Mouse (Mus musculus) frontal cortex, postnatal 10 days (tissue): Measurements from ENCODE around the gene Tob1.

Experiments
- DNase-seq, 2 experiments: peaks; one replicate each; pipeline ENCODE4 v3.0.0; 2022; ENCODE audit warnings: low spot score in 2 of 2, mixed read lengths in 1 of 2

Tob1 gene

DNA sequence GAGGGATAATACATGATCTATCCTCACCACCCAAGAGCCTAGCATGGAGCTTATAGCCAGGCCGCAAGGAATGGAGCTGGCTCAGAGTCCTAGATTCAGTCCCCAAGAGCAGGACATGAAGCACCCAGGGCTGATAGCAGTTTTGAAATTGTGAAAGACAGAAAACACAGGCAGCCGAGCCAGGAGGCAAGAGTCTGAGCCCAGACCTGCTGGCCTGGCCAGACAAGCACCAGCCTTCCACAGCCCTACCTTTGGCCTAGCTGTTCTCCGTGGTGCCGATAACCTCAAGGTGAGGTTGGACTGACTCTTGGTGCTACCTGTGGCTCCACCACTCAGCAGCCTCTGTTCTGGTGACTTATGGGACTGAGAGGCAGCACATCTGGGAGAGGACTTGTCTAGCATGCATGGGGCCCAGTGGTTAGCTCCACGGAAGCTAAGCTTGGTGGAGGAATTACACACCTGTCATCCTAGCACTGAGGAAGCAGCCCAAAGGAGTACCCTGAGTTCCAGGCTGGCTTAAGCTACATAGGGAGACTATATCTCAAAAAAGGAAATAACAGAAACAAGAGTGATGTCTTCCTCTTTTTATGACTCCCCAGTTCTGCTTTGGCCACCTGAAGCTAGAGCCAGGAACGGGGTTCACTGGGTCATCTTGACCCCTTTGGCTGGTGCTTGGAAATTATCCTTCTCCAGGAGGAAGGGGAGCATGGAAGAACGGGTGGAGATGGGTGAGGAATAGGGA is 12.7 kb upstream of the Tob1 start:
- DNase-seq = no peak

DNA sequence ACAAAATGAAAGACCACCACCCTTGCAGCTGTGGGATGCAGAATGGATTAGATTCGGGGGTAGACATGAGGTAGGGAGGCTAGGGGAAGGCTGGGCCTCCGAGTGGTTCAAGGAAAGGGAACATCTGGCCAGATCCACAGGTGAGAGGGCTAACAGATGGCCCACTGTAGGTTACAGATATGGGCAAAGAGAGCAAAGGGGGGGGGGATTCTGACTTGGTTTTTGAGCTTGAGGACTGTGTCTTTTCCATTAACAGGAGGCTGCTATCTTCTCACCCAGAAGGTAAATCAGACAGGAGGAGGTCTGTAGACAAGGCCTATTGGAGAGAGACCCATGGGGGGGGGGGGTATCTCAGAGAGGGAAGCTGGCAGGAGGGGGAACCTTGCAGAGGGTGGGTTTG is 11.5 kb upstream of the Tob1 start:
- DNase-seq = no peak

DNA sequence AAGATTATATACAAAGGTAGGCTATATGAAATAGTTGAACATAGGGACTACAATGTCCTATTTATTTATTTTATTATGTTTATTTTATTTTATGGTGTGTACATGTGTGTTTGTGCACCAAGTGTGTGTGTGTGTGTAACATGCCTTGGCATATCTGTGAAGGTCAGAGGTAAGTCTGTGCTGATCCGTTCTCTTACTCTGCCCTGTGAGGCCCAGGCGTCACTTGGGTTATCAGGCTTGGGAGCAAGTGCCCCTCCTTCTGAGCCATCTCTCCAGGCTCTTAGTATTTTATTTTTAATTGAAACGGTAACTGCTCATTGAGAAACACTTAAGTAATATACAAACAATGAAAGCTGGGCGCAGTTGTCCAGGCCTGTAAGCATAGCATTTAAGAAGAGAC is 10.8 kb upstream of the Tob1 start:
- DNase-seq = no peak

DNA sequence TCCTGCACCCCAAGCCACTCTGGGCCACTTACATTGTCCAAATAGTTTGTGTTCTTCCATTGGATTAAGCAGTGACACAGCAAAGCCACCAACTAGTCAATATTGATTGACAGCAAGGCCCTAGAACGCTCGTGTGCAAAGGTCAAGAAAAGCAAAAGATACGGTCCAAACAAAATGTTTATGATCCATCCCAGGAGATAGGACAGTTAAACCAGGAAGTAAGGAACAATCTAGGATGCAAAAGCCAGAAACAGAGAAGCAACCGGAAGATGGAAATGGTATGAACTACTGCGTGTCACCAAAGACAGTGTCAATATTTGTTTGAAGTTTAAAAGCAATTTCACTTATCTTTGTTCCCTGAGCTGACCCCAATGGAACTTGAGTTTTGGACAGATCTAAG is 9.1 kb upstream of the Tob1 start:
- DNase-seq = no peak

DNA sequence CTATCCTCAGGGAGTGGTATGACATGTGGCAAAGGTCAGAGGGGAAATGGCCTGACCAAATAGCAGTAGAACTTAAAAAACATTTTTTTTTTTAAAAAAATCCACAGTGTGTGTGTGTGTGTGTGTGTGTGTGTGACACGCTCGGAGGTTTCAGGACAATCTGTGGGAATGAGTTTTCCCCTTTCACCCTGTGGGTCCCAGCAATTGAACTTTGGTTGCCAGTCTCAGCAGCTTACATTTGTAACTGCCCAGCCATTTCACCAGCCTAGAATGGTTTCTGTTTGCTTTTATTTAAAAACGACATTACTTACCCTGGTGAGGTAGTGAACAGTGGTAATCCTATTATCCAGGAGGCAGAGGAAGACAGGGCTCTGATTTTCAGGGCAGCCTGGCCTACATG is 8.2 kb upstream of the Tob1 start:
- no peak for DNase-seq

DNA sequence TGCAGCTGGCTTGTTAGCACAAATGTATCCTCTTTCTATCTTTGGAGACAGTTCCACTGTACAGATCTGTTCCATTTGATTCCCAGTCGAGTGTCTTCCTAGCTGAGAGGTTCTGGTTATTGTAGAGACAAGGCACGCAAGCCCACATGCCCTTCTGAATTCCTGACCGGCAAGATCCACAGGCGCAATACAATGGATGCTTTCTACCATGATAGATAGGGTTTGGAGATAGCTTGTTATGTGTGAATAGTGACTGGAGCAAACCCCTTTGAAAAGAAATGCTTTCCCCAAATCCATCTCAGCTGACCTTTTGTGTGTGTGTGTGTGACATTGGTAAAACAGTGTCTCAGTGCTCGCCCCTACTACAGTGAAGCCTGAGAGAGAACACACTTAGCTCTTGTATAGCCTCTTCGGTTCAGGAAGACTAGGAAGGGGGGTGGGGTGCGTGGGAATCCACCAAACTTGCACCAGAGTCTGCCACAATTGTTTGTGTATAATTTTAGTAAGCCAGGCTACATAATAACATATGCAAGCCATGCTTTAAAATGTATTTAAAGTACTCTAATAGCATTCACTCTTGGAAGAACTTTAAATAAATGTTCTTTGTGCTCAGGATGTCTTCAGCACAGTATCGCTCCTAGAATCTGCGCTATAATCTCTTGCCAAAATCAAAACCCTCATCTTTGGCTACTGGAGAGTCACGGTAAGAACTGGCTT is 4.7 kb upstream of the Tob1 start:
- DNase-seq = no peak

DNA sequence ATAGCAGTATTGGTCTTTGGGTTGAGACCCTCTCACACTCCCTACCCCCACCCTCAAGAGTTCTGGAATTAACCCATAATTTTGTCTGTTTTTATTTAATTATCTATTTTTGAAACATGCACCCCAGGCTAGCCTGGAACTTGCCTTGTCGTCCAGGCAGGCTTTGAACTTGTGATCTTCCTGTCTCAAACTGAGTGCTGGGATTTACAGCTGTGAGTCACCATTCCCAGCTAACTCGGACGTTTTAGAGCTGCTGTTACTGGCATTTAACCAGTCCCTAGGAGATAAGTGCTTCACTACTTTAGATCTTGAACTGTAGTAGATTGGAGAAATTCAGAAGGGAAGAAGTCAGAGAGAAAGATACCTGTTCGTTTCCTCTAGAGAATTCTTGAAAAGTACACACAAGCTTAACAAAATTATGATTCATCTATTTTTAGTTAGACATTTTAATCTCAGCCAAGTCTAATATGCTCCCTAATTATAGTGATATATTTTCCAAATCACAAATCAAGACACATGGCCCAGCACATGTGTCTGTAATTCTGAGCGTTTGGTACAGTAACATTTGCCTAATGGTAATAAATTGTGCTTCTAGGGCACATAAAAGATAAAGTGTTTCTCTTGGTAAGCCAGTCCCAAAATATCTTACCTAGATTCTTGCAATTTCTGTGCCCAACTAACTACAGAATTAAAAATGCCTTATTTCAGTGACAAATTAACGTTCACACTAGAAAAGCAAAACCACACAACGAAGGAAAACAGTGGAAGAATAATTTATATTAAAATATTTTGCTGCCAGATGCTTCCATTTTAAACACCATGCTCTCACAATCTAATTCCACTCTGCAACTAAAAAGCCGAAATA is 2.2 kb upstream of the Tob1 start:
- DNase-seq = no peak

DNA sequence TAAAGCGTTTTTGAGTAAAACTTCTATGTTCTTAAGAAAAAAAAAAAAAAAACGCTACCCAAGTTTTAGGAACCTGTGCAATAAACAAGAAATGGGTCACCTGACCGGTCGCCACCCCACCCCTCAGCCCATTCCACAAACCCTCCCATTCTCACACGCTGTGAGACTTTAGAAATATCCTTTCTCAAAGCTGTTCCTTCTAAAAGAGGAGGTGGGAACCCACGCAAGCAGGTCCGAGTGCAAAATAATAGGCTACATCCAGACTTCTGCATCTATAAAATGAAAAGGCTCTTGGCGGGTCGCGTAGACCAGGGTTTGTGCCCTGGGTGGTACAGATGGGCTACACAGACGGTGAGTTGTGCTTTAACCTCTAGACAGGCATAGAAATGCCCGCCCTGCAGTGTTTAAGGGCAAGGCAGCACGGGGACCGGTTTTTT is 1.5 kb upstream of the Tob1 start:
- DNase-seq = peak in 1 of 2 experiments; percentile 56

DNA sequence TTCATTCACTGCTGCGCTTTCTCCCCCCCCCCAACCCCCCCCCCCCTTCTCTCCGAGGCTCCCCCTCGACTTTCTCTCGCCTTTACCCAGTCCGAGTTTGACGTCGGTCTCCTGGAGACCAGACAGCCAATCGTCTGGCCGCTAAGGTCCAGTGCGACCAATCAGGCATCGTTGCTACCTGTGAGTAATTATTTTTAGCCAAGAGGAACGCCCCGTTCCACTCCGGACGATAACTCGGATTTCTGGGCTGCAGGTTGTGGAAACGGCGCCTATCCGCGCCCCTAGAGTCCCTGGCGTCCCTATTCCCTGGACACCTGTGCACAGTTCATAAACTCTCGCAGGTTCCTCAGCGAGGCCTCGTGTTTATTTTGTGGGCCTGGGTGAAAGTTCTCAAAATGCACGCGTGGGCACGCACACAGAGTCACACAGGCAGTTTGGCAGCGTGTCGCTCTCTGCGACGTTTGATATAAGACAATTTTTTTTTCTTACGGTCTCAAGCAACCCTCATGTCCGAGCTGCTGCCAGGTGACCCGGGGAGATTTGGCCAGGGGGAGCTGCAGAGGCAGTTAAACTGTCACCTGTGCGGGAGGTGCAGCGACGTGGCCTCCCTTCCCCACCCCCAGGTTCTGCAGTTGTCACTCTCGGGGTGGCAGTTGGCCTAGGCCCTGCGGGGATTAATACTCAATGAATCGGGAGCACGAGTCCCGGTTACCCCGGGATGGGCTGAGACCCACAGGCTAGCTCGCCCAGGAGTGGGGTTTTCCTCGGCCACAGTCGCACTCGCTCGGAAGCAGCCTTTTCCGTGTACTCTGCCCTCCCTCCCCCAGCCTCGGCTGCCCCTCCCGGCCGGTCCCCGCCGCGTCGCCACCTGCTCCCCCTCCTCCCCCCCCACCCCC is 815 bp upstream of the Tob1 start:
- peak; percentile 87 to 91 for DNase-seq

DNA sequence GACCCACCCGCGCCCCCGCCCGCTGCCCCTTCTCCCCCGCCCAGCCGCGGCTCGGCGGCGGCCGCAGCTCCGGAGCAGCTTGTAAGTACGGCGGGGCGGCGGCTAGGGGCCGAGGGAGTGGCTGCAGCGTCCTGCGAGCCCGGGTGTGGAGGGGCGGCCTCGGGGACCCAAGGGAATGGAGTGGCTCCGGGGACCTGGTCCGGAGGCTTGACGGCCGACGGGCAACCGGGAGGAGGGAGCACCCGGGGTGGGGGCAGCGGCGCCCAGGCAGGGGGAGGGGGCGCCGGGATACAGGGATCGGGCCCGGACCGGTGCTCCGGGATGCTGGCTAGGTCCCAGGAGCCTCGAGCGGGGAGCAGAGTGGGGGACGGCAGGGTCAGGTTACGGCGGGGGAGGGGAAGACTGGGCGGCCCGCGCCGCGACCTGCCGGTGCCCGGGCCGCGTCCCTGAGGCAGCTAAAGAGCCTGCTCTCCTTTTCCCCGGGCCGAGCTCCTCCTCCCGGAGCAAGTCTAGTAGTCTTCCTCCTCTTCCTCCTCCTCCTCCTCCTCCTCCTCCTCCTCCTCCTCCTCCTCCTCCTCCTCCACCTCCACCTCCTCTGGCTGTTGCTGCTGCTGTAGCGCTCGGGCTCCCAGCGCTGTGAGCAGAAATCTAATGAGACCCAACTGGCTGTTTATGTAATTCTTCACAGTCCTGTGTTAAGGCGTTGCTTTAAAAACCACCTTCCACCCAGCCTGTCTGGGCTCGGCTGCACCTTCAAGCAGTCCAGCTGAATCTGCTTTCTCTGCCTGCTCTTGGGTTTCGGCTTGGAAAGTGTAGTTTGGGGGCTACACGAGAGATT is 616 bp downstream of the Tob1 start:
- peak; percentile 50 to 64 for DNase-seq

DNA sequence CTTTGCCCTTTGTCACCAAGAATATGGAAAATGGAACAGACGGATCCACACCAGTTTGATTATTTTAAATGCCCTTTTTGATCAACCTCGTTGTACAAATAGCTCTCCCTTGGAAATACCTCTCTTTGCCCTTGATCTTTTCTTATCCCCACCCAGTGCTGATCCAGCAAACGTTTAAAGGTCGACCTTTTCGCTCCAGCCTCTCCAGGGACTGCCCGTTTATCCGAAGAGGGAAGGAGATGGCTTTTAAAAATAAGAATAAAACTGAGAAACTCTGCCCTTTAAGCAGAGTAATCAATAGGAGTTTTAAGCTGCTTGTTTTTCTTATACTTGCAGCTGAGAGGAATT is 1.2 kb downstream of the Tob1 start:
- DNase-seq = no peak

DNA sequence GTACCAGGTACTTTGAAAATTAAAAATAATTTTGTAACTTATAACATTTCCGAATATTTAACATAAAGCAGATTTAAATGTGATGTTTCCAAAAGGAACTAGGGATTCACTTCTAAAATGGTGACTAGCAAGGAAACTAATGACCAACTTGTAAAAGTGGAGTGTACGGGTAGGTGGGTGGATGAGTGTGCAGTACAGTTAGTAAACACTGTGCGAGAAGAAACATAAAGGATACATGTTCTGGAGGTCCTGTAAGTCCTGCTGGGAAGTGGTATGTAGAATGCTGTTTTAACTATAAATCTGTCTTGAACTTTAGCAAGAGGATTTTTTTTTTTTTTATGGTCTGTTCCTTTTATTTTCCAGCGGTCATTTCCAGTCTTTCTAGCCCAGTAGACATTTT is 1.7 kb downstream of the Tob1 start:
- DNase-seq = no peak

DNA sequence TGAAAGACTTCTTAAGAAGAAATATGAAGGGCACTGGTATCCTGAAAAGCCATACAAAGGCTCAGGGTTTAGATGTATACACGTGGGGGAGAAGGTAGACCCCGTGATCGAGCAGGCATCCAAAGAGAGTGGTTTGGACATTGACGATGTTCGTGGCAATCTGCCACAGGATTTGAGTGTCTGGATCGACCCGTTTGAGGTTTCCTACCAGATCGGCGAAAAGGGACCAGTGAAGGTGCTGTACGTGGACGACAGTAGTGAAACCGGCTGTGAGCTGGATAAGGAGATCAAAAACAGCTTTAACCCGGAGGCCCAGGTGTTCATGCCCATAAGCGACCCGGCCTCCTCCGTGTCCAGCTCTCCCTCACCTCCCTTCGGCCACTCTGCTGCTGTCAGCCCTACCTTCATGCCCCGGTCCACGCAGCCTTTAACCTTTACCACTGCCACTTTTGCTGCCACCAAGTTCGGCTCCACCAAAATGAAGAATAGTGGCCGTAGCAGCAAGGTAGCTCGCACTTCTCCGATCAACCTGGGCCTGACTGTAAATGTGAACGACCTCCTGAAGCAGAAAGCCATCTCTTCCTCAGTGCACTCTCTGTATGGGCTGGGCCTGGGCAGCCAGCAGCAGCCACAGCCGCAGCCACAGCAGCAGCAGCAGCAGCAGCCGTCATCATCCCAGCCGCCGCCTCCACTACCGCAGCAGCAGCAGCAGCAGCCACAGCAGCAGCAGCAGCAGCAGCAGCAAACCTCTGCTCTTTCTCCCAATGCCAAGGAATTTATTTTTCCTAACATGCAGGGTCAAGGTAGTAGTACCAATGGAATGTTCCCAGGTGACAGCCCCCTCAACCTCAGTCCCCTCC is 2.7 kb downstream of the Tob1 start:
- no peak for DNase-seq

DNA sequence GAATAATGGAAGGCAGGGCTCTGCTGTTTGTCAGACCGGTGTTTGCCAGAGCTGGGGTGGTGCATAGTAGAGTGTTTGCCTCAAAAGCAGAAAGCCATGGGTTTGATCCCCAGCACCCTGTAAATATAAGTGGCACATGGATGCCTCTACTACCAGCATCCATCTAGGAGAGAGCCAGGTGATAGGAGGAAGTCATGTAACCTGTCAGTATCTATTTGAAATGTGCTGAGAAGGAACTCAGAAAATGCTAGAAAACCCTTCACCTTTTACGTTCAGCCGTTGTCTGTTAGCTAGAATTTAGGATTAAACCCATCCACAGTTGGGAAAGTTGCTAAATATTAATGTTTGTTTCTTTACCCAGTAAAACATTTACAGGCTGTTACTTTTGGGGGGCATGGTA is 4.3 kb downstream of the Tob1 start:
- DNase-seq = no peak

DNA sequence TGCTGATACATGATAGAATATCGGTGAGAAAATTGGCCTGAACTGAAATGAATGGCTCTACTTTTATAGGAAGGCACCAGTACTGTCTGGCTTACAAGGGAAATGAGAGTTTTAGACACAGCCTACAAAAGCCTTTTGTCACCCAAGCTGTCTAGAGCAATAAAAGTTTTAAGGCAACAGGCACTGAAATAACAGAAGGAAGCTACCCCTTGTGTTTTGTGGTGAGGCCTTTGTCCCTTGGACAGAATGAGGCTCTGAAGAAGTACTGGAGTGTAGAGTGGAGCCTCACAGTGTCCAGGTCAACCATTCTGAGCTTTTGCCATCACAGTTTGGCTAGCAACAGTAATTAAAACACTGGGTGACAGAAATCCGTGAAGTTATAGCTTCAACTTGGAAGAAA is 5.0 kb downstream of the Tob1 start:
- no peak for DNase-seq

DNA sequence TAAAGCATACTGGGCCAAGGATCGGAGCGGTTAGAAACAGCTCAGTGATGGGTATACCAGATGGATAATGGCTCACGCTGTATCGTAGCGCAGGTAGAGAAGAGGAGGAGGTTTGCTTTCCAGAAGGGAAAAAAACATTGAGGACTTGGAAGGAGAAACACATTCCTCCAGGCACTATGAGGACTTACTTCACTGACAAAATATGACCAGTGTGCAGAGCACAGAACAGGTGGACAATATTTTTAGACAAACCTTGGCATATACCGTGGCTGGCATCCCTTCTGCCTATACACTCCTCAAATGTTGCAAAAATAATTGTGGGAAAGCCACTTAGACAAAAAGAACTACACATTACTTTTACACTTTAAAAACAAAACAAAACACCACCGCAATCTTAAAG is 10.0 kb downstream of the Tob1 start:
- no peak for DNase-seq

DNA sequence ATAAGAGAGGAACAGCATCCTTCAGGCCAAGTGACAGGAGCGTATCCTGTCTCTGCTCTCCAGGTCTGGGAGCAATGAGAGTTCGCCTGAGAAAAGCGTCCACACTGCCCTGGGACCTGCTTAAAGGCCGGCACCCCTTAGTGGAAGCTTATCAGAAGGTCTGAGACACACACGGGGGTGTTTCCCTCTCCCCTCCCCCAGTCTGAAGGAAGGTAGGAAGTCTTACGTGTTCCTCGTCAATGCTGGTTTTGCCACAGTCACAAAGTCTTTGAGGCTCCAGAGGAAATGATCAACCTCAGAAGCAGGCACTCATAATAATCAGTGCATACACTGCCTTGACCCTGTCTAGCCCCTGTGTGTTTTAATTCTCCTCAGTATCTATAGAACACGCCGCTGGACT is 12.3 kb downstream of the Tob1 start:
- no peak for DNase-seq

DNA sequence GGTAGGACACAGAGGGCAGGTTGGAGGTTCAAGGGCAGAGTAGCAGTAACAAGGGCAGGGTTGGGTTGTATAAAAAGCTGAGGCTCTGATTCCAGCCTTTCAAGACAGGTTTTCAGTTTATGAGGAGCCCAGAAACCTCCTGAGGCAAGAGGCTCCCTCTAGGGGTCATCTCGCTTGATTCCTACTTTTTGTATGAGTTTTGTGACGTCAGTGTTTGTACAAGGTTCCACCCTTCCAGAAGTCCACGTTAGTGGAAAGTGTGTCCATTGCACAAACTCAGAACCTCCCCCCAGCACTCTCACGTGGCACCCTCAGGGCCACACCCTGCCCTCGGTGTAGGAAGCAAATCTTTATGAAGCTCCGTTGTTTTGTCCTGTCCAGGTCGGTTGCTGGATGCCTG is 14.7 kb downstream of the Tob1 start:
- DNase-seq = peak in 1 of 2 experiments; percentile 27

DNA sequence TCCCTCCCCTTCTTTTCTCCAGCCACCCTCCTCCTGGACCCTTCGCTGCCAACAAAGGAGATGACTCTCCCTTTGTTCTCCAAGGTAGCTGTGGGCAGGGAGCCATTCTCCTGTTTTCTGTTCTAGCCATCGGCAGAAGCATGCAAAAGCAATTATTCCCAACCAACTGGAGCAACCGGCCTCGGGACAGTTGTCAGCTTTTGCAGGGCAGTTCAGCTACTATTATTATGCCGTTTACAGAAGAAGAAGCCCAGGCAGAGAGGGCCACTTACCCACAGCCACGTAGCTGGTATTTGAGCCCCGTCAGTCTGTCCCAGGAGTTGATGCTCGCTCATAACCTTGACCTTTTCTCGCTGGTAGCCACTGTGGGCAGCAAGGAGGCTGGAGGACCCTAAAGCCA is 17.2 kb downstream of the Tob1 start:
- DNase-seq = no peak
